Mouse (Mus musculus) stomach, postnatal 0 days (tissue): Measurements from ENCODE around the gene Grb7. TPM values are rescaled to one million over a fixed set of nuclear protein-coding genes. Genes with fewer than 3 reads are reported as not detected.

Experiments used
- ATAC-seq: fragments of 200-750 bp; cut with Nextera tagmentation; 2 replicates; pipeline ENCODE4 v1.8.0; 2017; ENCODE audit not compliant: low FRiP score, low TSS enrichment
- DNase-seq: peaks from one replicate; pipeline ENCODE4 v3.0.0-alpha.2; 2016; ENCODE audit warnings: low spot score
- H3K27ac ChIP-seq: fragments of 300-500 bp; sonication (generic); replicated peaks from 2 replicates; pipeline ENCODE4 v1.5.1; 2014; ENCODE audit warnings: mild to moderate bottlenecking, control low read depth
- H3K27me3 ChIP-seq: fragments of 300-500 bp; sonication (generic); 2 replicates; pipeline ENCODE4 v1.6.1; 2014; ENCODE audit warnings: low read length; ENCODE audit not compliant: control insufficient read depth, insufficient read depth
- H3K36me3 ChIP-seq: fragments of 300-500 bp; sonication (generic); 2 replicates; pipeline ENCODE4 v1.6.1; 2014; ENCODE audit warnings: low read length, mixed read lengths; ENCODE audit not compliant: control insufficient read depth, insufficient read depth
- H3K4me1 ChIP-seq: fragments of 300-500 bp; sonication (generic); replicated peaks from 2 replicates; pipeline ENCODE4 v1.6.1; 2014; ENCODE audit warnings: antibody characterized with exemption; ENCODE audit not compliant: control insufficient read depth, insufficient read depth
- H3K4me2 ChIP-seq: fragments of 300-500 bp; sonication (generic); replicated peaks from 2 replicates; pipeline ENCODE4 v1.6.1; 2014; ENCODE audit warnings: low read depth, mild to moderate bottlenecking, control low read depth, moderate library complexity
- H3K4me3 ChIP-seq: fragments of 300-500 bp; sonication (generic); 2 replicates; pipeline ENCODE4 v1.5.1; 2014; ENCODE audit warnings: low read depth, low read length, control low read depth
- H3K9ac ChIP-seq: fragments of 300-500 bp; sonication (generic); 2 replicates; pipeline ENCODE4 v1.6.1; 2014; ENCODE audit warnings: mild to moderate bottlenecking, low read length, control low read depth, mixed read lengths
- H3K9me3 ChIP-seq: fragments of 300-500 bp; sonication (generic); 2 replicates; pipeline ENCODE4 v1.6.1; 2016; ENCODE audit warnings: low read length; ENCODE audit not compliant: control insufficient read depth
- CTCF ChIP-seq: IDR thresholded peaks from 2 replicates; pipeline ENCODE4 v1.5.1; 2016; ENCODE audit warnings: antibody characterized with exemption, low read depth, mild to moderate bottlenecking, moderate library complexity
- EP300 ChIP-seq: optimal IDR thresholded peaks from 2 replicates; pipeline ENCODE3; 2016; ENCODE audit warnings: antibody characterized with exemption
- WGBS: fragments of 180-500 bp; shearing (Covaris S2); extraction: QIAGEN DNeasy Blood & Tissue Kit; methylation state at CpG from one replicate; pipeline ENCODE4 v1.1.7; 2014; 5-methylcytosine and 5-hydroxymethylcytosine counted together
- polyA plus RNA-seq: library from polyadenylated mRNA; unstranded; fragments of >200 nt; fragmentation: Nextera tagmentation; extraction: Ambion mirVana; gene quantifications from 2 replicates; pipeline ENCODE4 v1.2.1, GENCODE M21; 2015

The Grb7 gene
- polyA plus RNA-seq, 1 experiment from 2014 or later = 23.0 TPM

GRCm38 (mm10) chr11:98459071-98459741, 13.0 kb downstream of the Grb7 start:
- Histone ChIP-seq H3K9me3 (no peaks in the 10 kb centered on the region), H3K27ac (no peak overlapping the region), H3K27me3 (no peaks in the 10 kb centered on the region), H3K4me2 (no peak overlapping the region), H3K9ac (no peak overlapping the region), H3K36me3 (no peaks in the 10 kb centered on the region), H3K4me3 (no peak overlapping the region), H3K4me1 (no peaks in the 10 kb centered on the region)
- ATAC-seq (no peak), DNase-seq (no peak)
- WGBS = 26% methylated on average over 11 of the region's 11 CpGs
- no peak for TF ChIP-seq EP300
- TF ChIP-seq CTCF = no peak

DNA sequence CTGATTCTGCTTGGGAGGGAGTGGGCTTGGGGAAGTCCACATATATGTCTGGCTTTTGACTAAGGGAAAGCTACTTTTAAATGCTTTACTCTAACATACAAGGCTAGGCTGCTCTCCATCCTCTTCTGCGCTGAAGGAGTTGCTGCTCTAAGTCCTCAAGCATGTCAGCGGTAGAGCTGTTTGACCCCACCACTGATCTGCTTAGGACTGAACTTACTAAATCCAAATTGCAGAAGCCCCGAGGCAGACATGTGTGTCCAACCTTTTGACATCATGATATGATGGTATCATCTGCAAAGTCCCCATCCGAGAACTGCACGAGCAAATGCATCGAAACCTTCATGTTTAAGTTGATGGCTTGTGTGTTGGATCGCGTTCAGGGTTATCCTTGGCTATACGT, 13.7 kb downstream of the Grb7 start:
- no peak for ATAC-seq
- Histone ChIP-seq H3K9me3 (no peaks in the 10 kb centered on the region), H3K27ac (no peak overlapping the region), H3K27me3 (no peaks in the 10 kb centered on the region), H3K36me3 (no peaks in the 10 kb centered on the region), H3K9ac (no peak overlapping the region), H3K4me1 (no peaks in the 10 kb centered on the region), H3K4me3 (no peak overlapping the region), H3K4me2 (no peak overlapping the region)
- no peak for DNase-seq
- WGBS = 80% methylated on average over 9 of the region's 9 CpGs
- TF ChIP-seq EP300 = no peak
- TF ChIP-seq CTCF = no peak

- Histone ChIP-seq H3K27me3 (no peaks in the 10 kb centered on the region), H3K9me3 (no peaks in the 10 kb centered on the region), H3K4me3 (no peak overlapping the region), H3K27ac (no peak overlapping the region), H3K9ac (no peak overlapping the region), H3K4me1 (no peaks in the 10 kb centered on the region), H3K36me3 (no peaks in the 10 kb centered on the region), H3K4me2 (no peak overlapping the region)
- no peak for ATAC-seq
- WGBS = 37% methylated on average over 6 of the region's 6 CpGs
- no peak for TF ChIP-seq EP300
- no peak for TF ChIP-seq CTCF
- DNase-seq = no peak
These were observed 15.0 kb downstream of the Grb7 start for GRCm38 (mm10) chr11:98461109-98461720.

DNA sequence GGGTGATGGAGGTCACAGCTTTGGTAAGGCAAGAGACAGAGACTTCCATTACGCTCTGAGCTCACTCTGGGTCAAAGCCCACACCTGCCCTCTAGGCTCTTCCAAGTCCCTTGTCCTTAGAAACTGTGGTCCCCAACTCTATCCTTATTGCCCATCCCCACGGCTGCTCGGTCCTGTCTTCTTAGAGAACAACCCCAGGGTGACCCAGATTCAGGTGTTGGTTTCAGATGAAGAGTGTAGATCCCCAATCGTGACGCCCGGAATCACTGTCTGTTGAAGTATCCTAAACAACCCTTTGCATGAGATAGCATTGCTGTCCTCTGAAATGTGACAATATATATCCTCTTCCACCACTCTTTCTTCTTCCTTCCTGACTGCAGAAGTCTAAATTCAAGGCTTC, 16.1 kb downstream of the Grb7 start:
- H3K9me3 ChIP-seq = no peaks in the 10 kb centered on the region

DNA sequence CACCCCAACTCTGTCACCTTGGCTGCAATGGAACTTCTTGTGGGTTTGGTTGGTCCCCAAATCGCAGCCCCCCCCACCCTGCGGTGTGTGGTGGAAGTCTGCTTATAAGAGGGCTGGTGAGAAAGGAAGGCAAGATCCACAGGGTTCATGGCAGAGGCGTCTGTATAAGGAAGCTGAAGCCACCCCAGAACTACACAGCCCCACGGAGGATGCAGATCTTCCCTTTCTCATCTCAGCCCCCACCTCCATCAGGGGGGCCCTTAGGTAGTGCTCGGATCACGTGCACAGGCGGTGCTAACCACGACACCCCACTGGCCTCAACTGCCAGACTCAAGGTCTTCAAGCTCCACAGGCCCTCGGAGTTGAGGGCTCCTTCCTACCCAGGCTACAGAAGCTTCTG, 17.7 kb downstream of the Grb7 start:
- TF ChIP-seq CTCF (no peak), EP300 (no peak)
- no peaks in the 10 kb centered on the region for H3K36me3 ChIP-seq
- ATAC-seq (no peak), DNase-seq (no peak)
- no peaks in the 10 kb centered on the region for H3K4me1 ChIP-seq
- no peak overlapping the region for H3K9ac ChIP-seq
- H3K27me3 ChIP-seq = no peaks in the 10 kb centered on the region
- H3K4me2 ChIP-seq = no peak overlapping the region
- no peaks in the 10 kb centered on the region for H3K9me3 ChIP-seq
- H3K27ac ChIP-seq = no peak overlapping the region
- H3K4me3 ChIP-seq = no peak overlapping the region
- 93% methylated on average over 9 of the region's 9 CpGs for WGBS

More for the DNA sequence above, 16.1 kb downstream of the Grb7 start:
- DNase-seq (no peak), ATAC-seq (no peak)
- Histone ChIP-seq H3K36me3 (no peaks in the 10 kb centered on the region), H3K9ac (no peak overlapping the region), H3K4me2 (no peak overlapping the region), H3K4me3 (no peak overlapping the region), H3K27ac (no peak overlapping the region), H3K4me1 (no peaks in the 10 kb centered on the region), H3K27me3 (no peaks in the 10 kb centered on the region)
- TF ChIP-seq CTCF (no peak), EP300 (no peak)
- 90% methylated on average over 6 of the region's 6 CpGs for whole genome bisulfite sequencing

- no peaks in the 10 kb centered on the region for H3K9me3 ChIP-seq
- H3K4me1 ChIP-seq = no peaks in the 10 kb centered on the region
- no peak for TF ChIP-seq CTCF
- no peak for TF ChIP-seq EP300
- ATAC-seq = no peak
- no peak for DNase-seq
- no peaks in the 10 kb centered on the region for H3K27me3 ChIP-seq
- H3K4me2 ChIP-seq = no peak overlapping the region
- H3K4me3 ChIP-seq = no peak overlapping the region
- 66% methylated on average over 6 of the region's 6 CpGs for WGBS
- H3K27ac ChIP-seq = no peak overlapping the region
- no peaks in the 10 kb centered on the region for H3K36me3 ChIP-seq
- no peak overlapping the region for H3K9ac ChIP-seq
These were observed 18.3 kb downstream of the Grb7 start for GRCm38 (mm10) chr11:98464516-98464915.
